15 mouse cellular contexts compared by ENCODE assay signal in genomic region chr8:23561683-23562385, GRCm38 (mm10).
DNase-seq lines count a peak whose midpoint lies in the region; ATAC-seq lines count a peak whose summit lies in the region.
"Had no signal": no experiment of that assay in that cellular context is flagged by ENCODE, and none has a peak within 500 bp of the region (broad histone marks: within the 10 kb centered on the region; RNA-seq: fewer than 3 reads in every experiment).

No protein-coding gene starts in this region.

- intact Hi-C loops in heart, postnatal 10 days (cut with DNase I): no loop called here

- H3K4me1 ChIP-seq in forebrain, embryonic 12.5 days: peaks cover 31% of the 10 kb centered on the region
- H3K4me1 ChIP-seq in hindbrain, embryonic 16.5 days (ENCODE audit: control insufficient read depth, insufficient read depth, low read depth, low read length): peaks cover 14% of the 10 kb centered on the region

- H3K4me2 ChIP-seq in forebrain, embryonic 12.5 days: peak overlapping the region; percentile 43
- peak overlapping the region; percentile 6; the same call in 1 of the 2 replicates for H3K4me2 ChIP-seq in hindbrain, embryonic 16.5 days (ENCODE audit: low read length)
- H3K4me2 ChIP-seq: lung, embryonic 14.5 days had no signal

- WGBS in forebrain, embryonic 12.5 days: 7% methylated on average over 8 of the region's 8 CpGs
- WGBS in hindbrain, embryonic 16.5 days: 18% methylated on average over 8 of the region's 8 CpGs

- H3K27ac ChIP-seq in forebrain, embryonic 12.5 days: peak overlapping the region; percentile 77
- no peak overlapping the region for H3K27ac ChIP-seq in hindbrain, embryonic 16.5 days (ENCODE audit: low read depth, low read length)
- H3K27ac ChIP-seq: heart, adult 2 months; limb, embryonic 12.5 days had no signal

- no peaks in the 10 kb centered on the region for H3K27me3 ChIP-seq in forebrain, embryonic 12.5 days
- H3K27me3 ChIP-seq in hindbrain, embryonic 16.5 days (replicated peaks; ENCODE audit: control insufficient read depth, insufficient read depth, low read length): no peaks in the 10 kb centered on the region

- ATAC-seq in forebrain, embryonic 12.5 days (ENCODE audit: low FRiP score): peak; percentile 65; the same call in 1 of the 2 replicates
- no peak for ATAC-seq in hindbrain, embryonic 16.5 days
- ATAC-seq: CD4-positive, CD25-positive, alpha-beta regulatory T cell, adult 4 months had no signal

- no peak overlapping the region for H3K9ac ChIP-seq in forebrain, embryonic 12.5 days
- no peak overlapping the region for H3K9ac ChIP-seq in hindbrain, embryonic 16.5 days (ENCODE audit: low read depth, low read length)
- H3K9ac ChIP-seq: limb, embryonic 12.5 days; lung, embryonic 14.5 days had no signal

- no peaks in the 10 kb centered on the region for H3K36me3 ChIP-seq in forebrain, embryonic 12.5 days (replicated peaks)
- H3K36me3 ChIP-seq in hindbrain, embryonic 16.5 days (ENCODE audit: control insufficient read depth, insufficient read depth, low read length): no peaks in the 10 kb centered on the region
- H3K36me3 ChIP-seq: limb, embryonic 12.5 days had no signal

- DNase-seq in right cerebral cortex, adult 18-20 months: peak; percentile 6
- no peak for DNase-seq in right cerebral cortex, postnatal 25 days
- no peak for DNase-seq in adrenal gland, postnatal 36 days
- no peak for DNase-seq in testis, postnatal 10 days (ENCODE audit: low spot score)
- DNase-seq in heart, postnatal 10 days: no peak
- DNase-seq: adrenal gland, postnatal 25 days; cerebellum, adult 2 months; heart, adult 2 months; heart, postnatal 36 days; lung, embryonic 14.5 days; thymus, postnatal 36 days had no signal

- no peaks in the 10 kb centered on the region for H3K9me3 ChIP-seq in forebrain, embryonic 12.5 days
- no peaks in the 10 kb centered on the region for H3K9me3 ChIP-seq in hindbrain, embryonic 16.5 days (ENCODE audit: control insufficient read depth, low read length)
- H3K9me3 ChIP-seq: limb, embryonic 12.5 days had no signal

- no peak overlapping the region for H3K4me3 ChIP-seq in forebrain, embryonic 12.5 days (replicated peaks)
- no peak overlapping the region for H3K4me3 ChIP-seq in hindbrain, embryonic 16.5 days (ENCODE audit: low read length)
- H3K4me3 ChIP-seq: heart, adult 2 months; limb, embryonic 12.5 days had no signal
